Mouse (Mus musculus) olfactory bulb, adult 2 months (tissue): ENCODE results near the gene Prex1. TPM values are rescaled to one million over a fixed set of nuclear protein-coding genes. Genes with fewer than 3 reads are reported as not detected.
A peak's percentile ranks its signal among the peaks of the same experiment; 100 is the strongest.

Source experiments
- H3K27ac ChIP-seq: fragments of 200-500 bp; 2 replicates; pipeline ENCODE4 v1.5.1; 2012; ENCODE audit warnings: low read depth, low read length; ENCODE audit not compliant: insufficient read depth
- H3K4me1 ChIP-seq: fragments of 200-500 bp; 2 replicates; pipeline ENCODE4 v1.6.1; 2012; ENCODE audit warnings: low read length; ENCODE audit not compliant: control insufficient read depth, insufficient read depth
- H3K4me3 ChIP-seq: fragments of 200-500 bp; 2 replicates; pipeline ENCODE4 v1.5.1; 2012; ENCODE audit warnings: mild to moderate bottlenecking, low read depth, low read length, moderate library complexity; ENCODE audit not compliant: insufficient read depth
- CTCF ChIP-seq: fragments of 200-500 bp; IDR thresholded peaks from 2 replicates; pipeline ENCODE4 v1.5.1; 2012; ENCODE audit warnings: low read depth, mild to moderate bottlenecking, low read length, moderate library complexity; ENCODE audit not compliant: insufficient read depth
- POLR2A ChIP-seq: fragments of 200-500 bp; IDR thresholded peaks from 2 replicates; pipeline ENCODE4 v1.6.1; 2012; ENCODE audit warnings: mild to moderate bottlenecking, low read depth, low read length, moderate library complexity; ENCODE audit not compliant: insufficient read depth
- WGBS: fragments of 180-500 bp; shearing (Covaris S2); methylation state at CpG from one replicate; pipeline ENCODE4 v1.1.7; 2018; 5-methylcytosine and 5-hydroxymethylcytosine counted together
- polyA plus RNA-seq: library from polyadenylated mRNA; stranded (reverse); fragments of >200 nt; gene quantifications from 2 replicates; pipeline ENCODE4 v1.2.4, GENCODE M21; 2012; ENCODE audit warnings: low replicate concordance; ENCODE audit not compliant: missing spikeins, insufficient read depth, insufficient read length

Prex1 gene
- polyA plus RNA-seq, 1 experiment, result not detected

- Histone ChIP-seq H3K27ac (no peak overlapping the region), H3K4me1 (peaks cover 12% of the 10 kb centered on the region), H3K4me3 (no peak overlapping the region)
- TF ChIP-seq POLR2A (no peak), CTCF (no peak)
- WGBS, result 91% methylated on average over 13 of the region's 13 CpGs
These were observed 75.4 kb downstream of the Prex1 start for GRCm38 (mm10) chr2:166638079-166638800.

- Histone ChIP-seq H3K4me1 (peaks cover 9% of the 10 kb centered on the region), H3K27ac (no peak overlapping the region), H3K4me3 (no peak overlapping the region)
- no peak for TF ChIP-seq CTCF
- no peak for TF ChIP-seq POLR2A
- 82% methylated on average over 4 of the region's 4 CpGs for WGBS
These were observed 76.0 kb downstream of the Prex1 start for GRCm38 (mm10) chr2:166637673-166637990.

GRCm38 (mm10) chr2:166636867-166637672 is 76.6 kb downstream of the Prex1 start:
- H3K4me1 ChIP-seq, result peaks cover 8% of the 10 kb centered on the region
- no peak overlapping the region for H3K27ac ChIP-seq
- 70% methylated on average over 17 of the region's 17 CpGs for WGBS

GRCm38 (mm10) chr2:166635521-166635920 is 78.1 kb downstream of the Prex1 start:
- Histone ChIP-seq H3K27ac (no peak overlapping the region), H3K4me1 (peaks cover 11% of the 10 kb centered on the region), H3K4me3 (no peak overlapping the region)
- 80% methylated on average over 10 of the region's 10 CpGs for WGBS
- no peak for TF ChIP-seq CTCF
- TF ChIP-seq POLR2A, result no peak

More at GRCm38 (mm10) chr2:166636867-166637672, 76.6 kb downstream of the Prex1 start:
- TF ChIP-seq CTCF, result no peak
- no peak for TF ChIP-seq POLR2A
- no peak overlapping the region for H3K4me3 ChIP-seq

- Histone ChIP-seq H3K4me3 (no peak overlapping the region), H3K27ac (no peak overlapping the region), H3K4me1 (peaks cover 16% of the 10 kb centered on the region)
- no peak for TF ChIP-seq CTCF
- 92% methylated on average over 13 of the region's 13 CpGs for WGBS
These were observed 80.9 kb downstream of the Prex1 start for GRCm38 (mm10) chr2:166632571-166633361.

DNA sequence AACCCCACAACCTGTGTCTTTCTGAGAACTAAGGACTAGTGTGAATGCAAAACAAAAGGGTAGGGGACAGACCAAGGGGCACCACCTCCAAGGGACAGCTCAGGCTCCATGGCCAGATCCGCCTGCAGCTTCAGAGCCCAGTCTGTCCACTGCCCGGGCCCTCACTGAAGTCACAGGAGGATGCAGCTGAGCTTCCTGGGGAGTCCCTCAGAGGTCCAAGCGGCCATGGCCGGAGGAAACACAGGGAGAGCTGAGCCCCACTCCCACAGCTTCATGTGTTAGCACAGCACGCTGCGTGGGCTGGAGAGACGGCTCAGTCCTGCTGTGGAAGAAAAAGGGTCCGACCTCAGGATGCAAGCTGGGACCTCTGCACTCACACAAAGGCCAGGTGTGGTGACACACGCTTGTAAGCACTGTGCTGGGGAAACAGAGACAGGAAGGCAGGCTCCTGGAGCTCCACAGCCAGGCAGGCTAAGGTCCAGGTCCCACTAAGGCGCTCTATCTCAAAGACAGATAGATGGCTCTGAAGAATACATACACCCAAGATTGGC is 81.9 kb downstream of the Prex1 start:
- peaks cover 12% of the 10 kb centered on the region for H3K4me1 ChIP-seq
- H3K27ac ChIP-seq, result no peak overlapping the region
- no peak overlapping the region for H3K4me3 ChIP-seq
- no peak for TF ChIP-seq CTCF
- no peak for TF ChIP-seq POLR2A
- 90% methylated on average over 10 of the region's 10 CpGs for WGBS

DNA sequence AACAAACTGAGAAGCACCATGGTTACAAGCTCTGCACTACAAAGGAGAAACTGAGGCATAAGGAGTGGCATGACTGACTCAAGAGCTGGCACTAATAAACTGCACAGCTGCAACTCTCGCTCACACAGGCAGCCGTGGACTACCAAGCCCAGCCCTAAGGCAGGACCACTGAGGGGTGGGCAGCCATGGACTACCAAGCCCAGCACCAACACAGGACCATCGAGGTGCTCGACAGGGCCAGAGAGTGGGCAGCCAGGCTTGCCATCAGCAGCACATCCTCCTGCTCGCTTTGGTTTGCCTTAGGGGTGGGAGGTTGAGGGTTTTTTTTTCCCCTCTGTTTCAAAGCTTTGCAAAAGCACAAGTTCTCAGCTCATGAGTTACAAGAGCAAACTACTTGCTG is 82.4 kb downstream of the Prex1 start:
- TF ChIP-seq POLR2A (no peak), CTCF (no peak)
- Histone ChIP-seq H3K4me1 (peaks cover 12% of the 10 kb centered on the region), H3K4me3 (no peak overlapping the region), H3K27ac (no peak overlapping the region; the same call in 1 of the 2 replicates)
- WGBS, result 80% methylated on average over 5 of the region's 5 CpGs

DNA sequence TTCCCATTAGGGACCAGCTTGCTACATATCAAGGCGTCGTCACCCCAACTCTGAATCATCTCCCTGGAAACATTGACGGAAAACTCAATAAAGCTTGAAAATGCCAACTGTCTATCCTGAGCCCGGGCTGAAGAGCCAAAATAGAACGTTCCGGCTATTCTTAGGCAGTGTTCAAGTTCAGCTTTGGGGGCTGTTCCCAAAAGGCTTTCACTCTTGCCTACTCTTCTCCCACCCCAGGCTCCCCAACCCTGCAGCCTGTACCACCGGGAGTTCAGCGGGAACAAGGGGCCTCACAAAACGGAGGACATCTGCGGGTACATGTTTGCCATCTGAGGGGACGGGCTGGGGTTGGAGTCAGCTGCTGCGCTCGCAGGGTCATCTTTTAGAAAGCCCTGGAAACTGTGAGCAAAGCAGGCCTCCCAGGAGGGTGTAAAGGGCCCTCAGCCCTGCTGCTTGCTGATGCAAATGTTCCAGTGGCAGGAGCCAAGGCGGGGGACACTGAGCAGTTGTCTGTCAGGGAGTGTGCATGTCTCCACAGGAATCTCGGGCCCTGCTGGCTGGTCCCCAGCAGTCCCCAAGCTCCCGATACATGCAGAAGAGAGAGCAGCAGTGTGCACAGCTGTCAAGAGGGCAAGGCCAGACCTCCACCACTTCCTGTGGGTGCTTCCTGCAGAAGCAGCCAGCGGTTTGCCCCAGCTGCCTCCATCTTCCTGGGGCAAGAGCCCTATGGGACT is 83.5 kb downstream of the Prex1 start:
- TF ChIP-seq POLR2A (no peak), CTCF (no peak)
- Histone ChIP-seq H3K4me1 (peaks cover 12% of the 10 kb centered on the region), H3K27ac (peak overlapping the region; percentile 15; the same call in 1 of the 2 replicates), H3K4me3 (no peak overlapping the region)
- 73% methylated on average over 17 of the region's 17 CpGs for WGBS
